Mouse (Mus musculus) brain, embryonic 18.5 days (tissue): ENCODE results near the gene Kif3b.
A peak's percentile ranks its signal among the peaks of the same experiment; 100 is the strongest.
"Not testable (repeated sequence)": the region's sequence is repeated elsewhere in the genome, so short reads cannot be mapped to it uniquely, and the experiment has no call there.

Experiments
- DNase-seq: peaks from one replicate; pipeline ENCODE4 v3.0.0-alpha.2; 2012; ENCODE audit warnings: low read depth, low spot score

Kif3b gene

DNA sequence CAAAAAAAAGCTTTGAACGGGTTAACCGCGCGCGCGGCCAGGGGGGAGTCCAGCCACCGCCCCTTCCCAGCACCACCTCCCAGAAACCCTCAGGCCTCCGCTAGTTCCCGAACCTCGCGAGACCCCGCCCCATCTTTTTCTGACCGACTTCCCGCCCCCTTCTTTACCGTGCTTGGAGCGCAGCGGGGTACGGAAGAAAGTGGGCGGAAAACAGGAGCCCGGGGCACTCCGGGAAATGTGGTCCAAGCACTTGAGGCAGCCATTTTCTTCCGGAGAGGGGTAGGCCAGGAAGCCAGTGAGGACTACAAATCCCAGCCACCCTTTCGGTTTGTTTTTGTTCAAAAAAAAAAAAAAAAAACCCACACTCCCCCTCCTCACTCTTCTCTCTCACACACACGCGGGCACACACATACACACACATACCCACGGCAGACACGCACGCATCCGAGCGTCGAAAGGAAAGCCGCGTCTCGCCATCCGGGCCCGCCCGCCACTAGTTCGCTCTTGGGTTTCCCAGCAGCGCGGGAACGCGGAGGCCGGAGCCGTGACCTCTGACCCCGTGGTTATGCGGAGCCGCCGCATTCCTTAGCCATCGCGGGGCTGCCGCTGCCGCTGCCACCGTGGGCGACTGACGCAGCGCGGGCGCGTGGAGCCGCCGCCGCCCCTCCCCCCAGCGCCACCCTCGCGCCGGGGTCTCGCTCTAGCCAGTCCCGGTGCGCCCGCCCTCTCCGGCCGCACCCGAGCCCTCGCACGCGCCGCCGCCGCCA, 54.4 kb downstream of the Kif3b start, which contains the start of gene Asxl1:
Gene Asxl1 (plus strand): TSS at position 376 of the 767 bp plus-strand sequence.
- DNase-seq: peak; percentile 98

DNA sequence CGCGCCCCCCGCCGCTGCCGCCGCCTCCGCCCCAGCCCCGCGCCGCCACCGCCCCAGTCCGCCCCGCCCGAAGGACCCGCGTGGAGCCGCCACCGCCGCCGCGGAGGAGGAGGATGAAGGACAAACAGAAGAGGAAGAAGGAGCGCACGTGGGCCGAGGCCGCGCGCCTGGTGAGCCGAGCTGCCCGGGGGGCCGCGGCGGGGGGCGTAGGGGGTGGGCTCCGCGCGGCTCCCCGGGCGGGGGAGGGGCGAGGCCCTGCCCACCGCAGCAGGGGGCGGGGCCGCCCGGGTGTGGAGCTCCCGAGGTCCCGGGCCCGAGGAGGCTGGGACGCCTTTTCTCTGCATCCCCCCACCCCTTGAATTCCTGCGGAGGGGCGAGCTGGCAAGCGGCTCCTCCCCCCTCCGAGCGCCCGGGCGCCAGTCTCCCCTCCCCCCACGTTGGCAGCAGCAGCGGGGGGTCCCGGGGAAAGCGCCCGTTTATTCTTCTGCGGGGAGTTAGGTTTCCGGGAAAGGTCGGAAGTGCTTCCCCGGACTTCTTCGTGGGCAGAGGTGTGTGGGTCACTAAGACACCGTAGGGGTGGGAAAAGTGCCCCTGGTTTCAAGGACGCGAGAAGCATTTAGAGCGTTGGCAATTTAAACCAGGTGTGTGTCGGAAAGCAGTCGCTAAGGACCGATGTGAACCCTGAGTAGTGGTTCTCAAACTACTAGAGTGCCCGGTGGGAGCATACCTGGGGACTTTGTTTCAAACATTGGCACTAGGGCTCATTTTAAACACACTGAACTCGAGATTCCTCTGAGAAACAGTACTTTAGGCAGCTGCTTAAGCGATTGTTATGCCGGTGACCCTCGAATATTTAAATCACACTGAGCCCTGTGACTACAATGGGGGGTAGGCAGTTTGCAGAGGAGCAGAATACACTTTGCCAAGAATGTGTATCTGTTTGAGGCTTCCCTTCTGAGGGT, 55.3 kb downstream of the Kif3b start:
- DNase-seq: peak; percentile 24

DNA sequence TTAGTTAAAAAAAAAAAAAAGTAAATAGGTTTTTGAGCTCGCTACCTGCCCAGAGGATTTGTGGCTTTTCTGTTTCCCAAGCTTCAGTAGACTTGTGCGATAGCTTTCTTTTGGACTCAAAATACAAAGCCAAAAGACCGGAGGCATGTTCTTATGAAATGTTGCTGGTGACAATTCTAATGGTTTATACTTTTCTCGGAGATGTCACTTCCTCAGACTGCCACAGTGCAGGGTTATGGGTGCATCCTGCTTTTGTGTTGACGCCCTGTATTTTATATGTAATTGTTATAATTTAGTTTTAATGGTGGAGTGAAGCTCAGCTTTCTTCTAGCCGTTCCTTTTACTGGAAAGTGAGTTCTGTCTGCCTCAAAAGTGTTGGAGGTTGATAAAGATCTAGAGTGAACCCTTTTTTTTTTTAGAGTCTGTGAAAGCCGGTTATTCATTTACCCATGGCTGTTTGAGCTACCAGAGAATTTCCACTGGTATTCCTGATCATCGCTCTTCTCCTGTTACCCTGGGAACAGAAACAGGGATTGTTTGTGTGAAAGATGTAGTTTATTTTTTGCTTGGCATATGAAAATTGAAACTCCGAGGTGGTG, 56.1 kb downstream of the Kif3b start:
- no peak for DNase-seq

DNA sequence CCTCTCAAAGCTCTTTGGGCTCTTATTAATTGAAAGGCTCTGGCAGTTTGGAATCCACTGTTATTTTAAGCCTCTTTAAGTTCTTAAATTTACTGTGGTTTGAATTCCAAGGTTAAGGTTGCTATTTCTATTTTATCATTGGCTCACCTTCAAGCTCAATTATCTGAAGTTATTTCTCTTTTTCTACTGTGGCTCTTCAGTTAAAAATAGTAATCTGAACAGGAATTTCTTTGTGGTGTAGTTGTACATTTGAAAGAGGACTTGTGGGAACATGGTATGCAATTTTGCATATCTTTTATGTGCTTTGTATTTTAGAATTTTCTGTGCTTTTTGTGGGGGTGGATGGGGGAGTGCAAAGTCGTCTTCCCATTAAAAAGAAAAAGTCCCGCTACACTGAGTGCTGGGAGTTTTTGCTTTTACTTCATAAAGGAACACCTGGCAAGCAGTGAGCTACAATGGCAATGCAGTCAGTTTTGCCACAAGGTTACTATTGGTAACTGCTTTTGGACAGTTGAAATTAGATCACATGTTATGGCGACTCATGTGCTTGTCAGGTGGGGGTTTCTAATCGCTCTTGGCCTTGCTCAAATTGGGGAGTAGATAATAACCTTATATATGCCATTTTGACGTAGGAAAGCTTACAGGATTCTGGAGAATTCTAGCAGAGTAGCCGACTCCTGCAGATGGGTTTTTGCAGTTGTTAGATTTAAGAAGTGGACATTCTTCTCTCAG, 57.1 kb downstream of the Kif3b start:
- DNase-seq: no peak

DNA sequence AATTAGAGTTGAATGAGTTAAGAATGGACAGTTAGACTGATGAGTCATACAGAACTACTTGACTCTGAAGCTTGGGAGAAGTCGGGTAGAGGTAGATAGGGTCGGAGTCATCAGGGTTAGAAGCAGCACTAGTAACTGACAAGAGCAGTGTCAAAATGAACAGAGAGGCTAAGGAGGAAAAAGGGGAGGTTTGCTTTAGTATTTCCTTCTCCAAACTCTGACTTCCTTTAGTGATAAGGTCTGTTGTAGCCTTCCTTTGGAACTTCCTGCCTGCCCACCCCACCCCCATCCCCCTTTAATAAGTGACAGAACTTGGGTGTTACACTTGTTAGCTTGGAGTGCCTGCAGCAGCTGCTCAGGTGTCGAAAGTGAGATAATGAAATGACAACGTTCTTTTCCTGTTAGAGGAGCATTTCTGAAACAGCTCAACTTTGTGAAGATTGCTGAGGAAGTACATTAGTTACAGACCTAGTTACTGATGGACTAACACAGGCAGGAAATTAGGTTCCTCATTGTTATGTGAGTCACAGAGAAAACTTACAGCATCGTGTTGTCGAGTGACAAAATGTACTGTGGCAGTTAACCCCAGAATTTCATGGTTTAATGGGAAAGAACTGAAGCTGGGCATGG, 59.5 kb downstream of the Kif3b start:
- DNase-seq: no peak

DNA sequence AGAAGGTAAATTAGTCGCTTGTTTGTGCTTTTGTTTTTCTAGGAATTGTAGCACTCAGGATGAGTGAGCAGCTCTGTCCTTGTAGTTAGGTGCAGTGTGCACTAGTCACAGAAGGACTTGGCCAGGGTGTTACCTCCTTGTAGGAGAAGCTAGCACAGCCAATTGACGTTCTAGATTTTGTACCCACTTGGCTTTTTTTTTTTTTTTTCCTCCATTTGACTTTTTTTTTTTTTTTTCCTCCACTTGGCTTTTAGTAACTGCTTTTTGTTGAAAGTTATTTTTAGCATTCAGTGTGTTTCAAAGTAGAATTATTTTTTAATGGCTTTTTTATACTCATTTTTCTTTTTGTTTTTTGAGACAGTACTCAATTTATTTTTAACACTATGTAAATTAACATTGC, 63.4 kb downstream of the Kif3b start:
- DNase-seq: no peak

DNA sequence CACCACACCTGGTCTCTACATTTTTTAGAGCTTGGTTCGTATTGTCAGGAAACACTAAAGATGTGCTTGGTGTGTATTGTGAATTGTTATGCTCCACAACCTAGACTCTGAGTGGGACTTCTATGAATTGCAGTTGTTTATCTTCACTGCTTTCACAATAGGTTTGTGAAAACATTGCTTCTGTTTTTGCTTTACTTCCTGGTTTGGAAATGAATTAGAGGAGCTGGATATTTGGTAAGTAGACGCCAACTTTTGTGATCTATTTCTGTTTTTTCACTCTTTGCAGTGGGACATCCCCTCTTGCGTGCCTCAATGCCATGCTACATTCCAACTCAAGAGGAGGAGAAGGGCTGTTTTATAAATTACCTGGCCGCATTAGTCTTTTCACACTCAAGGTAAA, 65.6 kb downstream of the Kif3b start:
- no peak for DNase-seq

DNA sequence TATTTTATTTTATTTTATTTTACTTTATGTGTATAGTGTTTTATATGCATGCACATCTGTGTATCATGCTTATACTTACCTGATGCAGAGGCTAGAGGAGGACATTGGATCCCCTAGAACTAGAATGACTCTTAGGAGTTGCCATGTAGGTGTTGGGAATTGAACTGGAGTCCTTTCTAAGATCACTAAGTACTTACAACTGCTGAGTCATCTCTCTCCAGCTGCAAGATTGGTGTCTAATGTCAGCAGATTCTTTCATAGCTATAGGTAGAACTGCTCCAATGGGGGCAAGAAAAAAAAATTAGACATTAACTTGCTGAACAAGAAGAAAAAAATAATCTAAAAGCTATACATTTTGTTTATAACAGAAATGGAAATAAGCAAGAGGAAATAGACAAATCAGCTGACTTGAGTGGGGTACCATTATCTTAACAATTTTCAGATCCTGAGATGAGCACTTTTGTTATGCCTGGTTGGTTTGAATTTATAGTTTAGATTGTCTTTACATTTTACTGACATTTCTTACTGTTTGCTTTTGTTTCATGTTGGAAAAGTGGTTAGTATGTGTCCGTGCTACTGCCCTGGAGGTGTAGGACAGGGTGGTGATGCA, 70.0 kb downstream of the Kif3b start:
- no peak for DNase-seq

DNA sequence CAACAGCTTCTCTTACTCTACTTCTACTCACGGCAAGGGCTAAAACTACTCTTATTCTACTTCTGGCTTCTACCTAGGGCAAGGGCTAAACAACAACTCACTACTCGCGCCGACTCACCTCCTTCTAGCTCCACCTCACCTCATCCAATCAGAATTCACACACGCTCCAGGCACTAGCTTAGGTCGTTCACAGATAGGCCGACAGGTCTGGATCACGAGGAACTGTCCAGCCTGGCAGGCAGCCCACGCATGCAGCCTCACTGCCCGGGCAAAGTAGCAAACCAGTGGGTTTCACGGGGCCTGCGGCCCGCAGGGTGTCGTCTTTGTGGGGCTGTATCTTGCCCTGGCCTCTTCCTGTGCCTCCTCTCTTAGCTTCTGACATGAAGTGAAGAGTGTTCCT, 73.3 kb downstream of the Kif3b start:
- DNase-seq: not testable (repeated sequence)

DNA sequence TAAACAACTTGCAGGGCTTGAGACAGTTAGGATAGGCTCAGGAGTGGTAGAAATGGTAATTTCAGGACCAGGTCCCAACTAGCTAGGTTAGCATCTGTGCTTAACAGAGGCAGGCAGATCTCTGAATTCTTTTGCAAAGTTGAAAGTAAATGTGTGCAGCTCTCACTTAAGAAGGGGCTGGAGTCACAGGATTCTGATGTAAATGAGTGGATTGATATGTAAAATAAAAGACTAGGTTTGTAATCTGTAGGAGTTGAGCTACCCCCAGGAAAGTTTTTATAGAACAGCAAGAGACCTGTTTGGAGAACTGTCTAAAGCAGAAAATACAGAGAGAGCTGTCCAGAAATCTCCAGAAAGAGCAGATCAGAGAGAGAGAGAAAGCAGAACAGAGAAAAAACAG, 79.7 kb downstream of the Kif3b start:
- no peak for DNase-seq

DNA sequence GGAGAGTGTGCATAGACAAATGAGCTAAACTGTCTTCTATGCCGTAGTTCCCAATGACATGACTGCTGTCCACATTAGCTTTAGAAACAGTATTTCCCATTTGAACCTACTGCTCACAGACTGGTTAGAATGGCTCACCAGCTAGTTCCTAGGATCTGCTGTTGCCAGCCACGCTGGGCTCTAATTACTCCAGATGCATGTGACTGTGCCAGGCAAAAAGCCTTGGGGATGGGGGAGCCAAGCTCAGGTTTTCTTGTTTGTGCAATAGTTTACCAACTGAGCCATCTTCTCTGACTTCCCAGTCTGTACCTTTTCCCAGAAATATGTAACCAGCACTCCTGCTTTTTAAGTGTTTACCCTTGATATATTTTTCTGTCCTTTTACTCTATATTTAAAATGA, 84.2 kb downstream of the Kif3b start:
- no peak for DNase-seq

DNA sequence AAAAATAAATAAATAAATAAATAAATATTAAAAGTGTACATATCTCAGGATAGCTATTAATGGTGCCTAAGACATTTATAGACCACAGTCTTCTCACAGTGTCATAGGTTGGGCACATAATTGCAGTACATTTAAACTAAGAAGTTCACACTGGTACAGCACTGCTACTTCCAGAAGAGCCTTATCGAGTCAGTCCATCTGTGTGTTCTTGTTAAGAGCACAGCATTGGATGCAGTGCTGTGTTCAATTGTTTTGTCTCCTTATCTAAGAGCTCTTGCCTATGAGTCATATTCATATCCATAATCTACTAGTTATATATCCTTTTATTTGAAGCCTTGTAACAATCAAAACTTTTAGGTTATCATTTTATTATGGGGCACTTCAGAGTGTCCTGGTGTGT, 89.3 kb downstream of the Kif3b start:
- no peak for DNase-seq
